Mouse (Mus musculus): ENCODE measurements around the gene Nceh1. TPM values are rescaled to one million over a fixed set of nuclear protein-coding genes. Genes with fewer than 3 reads are reported as not detected.
A peak's percentile ranks its signal among the peaks of the same experiment; 100 is the strongest.

Nceh1 gene
- total RNA-seq, 2 experiments from 2014 or later, result 16.6 to 32.6 TPM

GRCm38 (mm10) chr3:27222488-27222887 is 39.7 kb downstream of the Nceh1 start:
- no peak for DNase-seq
- intact Hi-C loops (cut with DNase I), result no loop called here

GRCm38 (mm10) chr3:27227629-27228453 is 45.1 kb downstream of the Nceh1 start:
- intact Hi-C loops (cut with DNase I), result no loop called here
- no peak for DNase-seq

GRCm38 (mm10) chr3:27228530-27229309 is 46.0 kb downstream of the Nceh1 start:
- intact Hi-C loops (cut with DNase I), result no loop called here
- DNase-seq, result no peak

- intact Hi-C loops (cut with DNase I), result no loop called here
- DNase-seq, result no peak
These were observed 50.6 kb downstream of the Nceh1 start for GRCm38 (mm10) chr3:27233361-27233760.

- intact Hi-C loops (cut with DNase I), result no loop called here
- no peak for DNase-seq
These were observed 51.1 kb downstream of the Nceh1 start for GRCm38 (mm10) chr3:27233841-27234240.

- intact Hi-C loops (cut with DNase I), result loop anchor here (5.0 kb wide), 2 partner anchors 113 to 168 kb away; no protein-coding TSS in a partner anchor
- DNase-seq, result no peak
These were observed 52.2 kb downstream of the Nceh1 start for GRCm38 (mm10) chr3:27234976-27235375.

GRCm38 (mm10) chr3:27237226-27237625 is 54.5 kb downstream of the Nceh1 start:
- DNase-seq, result no peak
- intact Hi-C loops (cut with DNase I), result loop anchor here (2.0 to 5.0 kb wide), 3 partner anchors 54 to 170 kb away; partner anchors contain the start of gene Nceh1

- no peak for DNase-seq
- intact Hi-C loops (cut with DNase I), result loop anchor here (5.0 kb wide), 2 partner anchors 116 to 171 kb away; no protein-coding TSS in a partner anchor
These were observed 55.8 kb downstream of the Nceh1 start for GRCm38 (mm10) chr3:27238563-27238962.

GRCm38 (mm10) chr3:27239568-27239967 is 56.8 kb downstream of the Nceh1 start:
- intact Hi-C loops (cut with DNase I), result loop anchor here (5.0 kb wide), 2 partner anchors 117 to 172 kb away; no protein-coding TSS in a partner anchor
- DNase-seq, result no peak

GRCm38 (mm10) chr3:27241864-27242263 is 59.1 kb downstream of the Nceh1 start:
- DNase-seq, result no peak
- intact Hi-C loops (cut with DNase I), result no loop called here

GRCm38 (mm10) chr3:27246166-27246565 is 63.4 kb downstream of the Nceh1 start:
- intact Hi-C loops (cut with DNase I), result no loop called here
- no peak for DNase-seq

GRCm38 (mm10) chr3:27247785-27248184 is 65.0 kb downstream of the Nceh1 start:
- intact Hi-C loops (cut with DNase I), result no loop called here
- DNase-seq, result no peak

GRCm38 (mm10) chr3:27249030-27249429 is 66.3 kb downstream of the Nceh1 start:
- intact Hi-C loops (cut with DNase I), result no loop called here
- no peak for DNase-seq

- DNase-seq, result no peak
- intact Hi-C loops (cut with DNase I), result loop anchor here (5.0 kb wide), 1 partner anchor 211 kb away; no protein-coding TSS in a partner anchor
These were observed 68.2 kb downstream of the Nceh1 start for GRCm38 (mm10) chr3:27250936-27251335.

GRCm38 (mm10) chr3:27258461-27258860 is 75.7 kb downstream of the Nceh1 start:
- no peak for DNase-seq
- intact Hi-C loops (cut with DNase I), result no loop called here

GRCm38 (mm10) chr3:27260393-27260792 is 77.6 kb downstream of the Nceh1 start:
- intact Hi-C loops (cut with DNase I), result no loop called here
- DNase-seq, result no peak

- no peak for DNase-seq
- intact Hi-C loops (cut with DNase I), result no loop called here
These were observed 84.6 kb downstream of the Nceh1 start for GRCm38 (mm10) chr3:27267327-27267726.

- DNase-seq, result no peak
- intact Hi-C loops (cut with DNase I), result no loop called here
These were observed 85.1 kb downstream of the Nceh1 start for GRCm38 (mm10) chr3:27267887-27268286.

- intact Hi-C loops (cut with DNase I), result no loop called here
- no peak for DNase-seq
These were observed 86.4 kb downstream of the Nceh1 start for GRCm38 (mm10) chr3:27269151-27269550.

- intact Hi-C loops (cut with DNase I), result loop anchor here (2.0 kb wide), 1 partner anchor 74 kb away; no protein-coding TSS in a partner anchor
- peak in 1 of 2 experiments; percentile 25 for DNase-seq
These were observed 87.6 kb downstream of the Nceh1 start for GRCm38 (mm10) chr3:27270160-27270962.

All from gastrocnemius, postnatal 36 days (tissue).